Comparison of ENCODE assay signal across 8 mouse cellular contexts in genomic region chr3:69319061-69319720, GRCm38 (mm10). TPM values are rescaled to one million over a fixed set of nuclear protein-coding genes. Genes with fewer than 3 reads are reported as not detected.
DNase-seq lines count a peak whose midpoint lies in the region; ATAC-seq lines count a peak whose summit lies in the region.

No protein-coding gene starts in this region.

- ATAC-seq in megakaryocyte progenitor cell, adult 5-6 weeks (replicated peaks; ENCODE audit: poor library complexity) = peak; percentile 40
- ATAC-seq in inflammation-experienced regulatory T-cells, adult 6 months = no peak

- H3K4me1 ChIP-seq in heart, embryonic 10.5 days = peaks cover 16% of the 10 kb centered on the region
- H3K4me1 ChIP-seq in hindbrain, embryonic 10.5 days (replicated peaks) = peaks cover 35% of the 10 kb centered on the region

- peak overlapping the region; percentile 72 for H3K4me3 ChIP-seq in heart, embryonic 10.5 days
- H3K4me3 ChIP-seq in hindbrain, embryonic 10.5 days = peak overlapping the region; percentile 82

- H3K27me3 ChIP-seq in heart, embryonic 10.5 days (ENCODE audit: insufficient read depth, poor library complexity, severe bottlenecking) = no peaks in the 10 kb centered on the region
- H3K27me3 ChIP-seq in hindbrain, embryonic 10.5 days (ENCODE audit: insufficient read depth, poor library complexity, severe bottlenecking) = peaks cover 7% of the 10 kb centered on the region

- intact Hi-C loops in heart, postnatal 25 days (cut with DNase I) = loop anchor here (5.0 kb wide), 2 partner anchors 192 to 403 kb away; partner anchors contain the start of genes Kpna4 and Nmd3

- WGBS in heart, embryonic 10.5 days = 83% methylated on average over 6 of the region's 6 CpGs
- WGBS in hindbrain, embryonic 10.5 days = 88% methylated on average over 6 of the region's 6 CpGs

- H3K27ac ChIP-seq in heart, embryonic 10.5 days = no peak overlapping the region
- no peak overlapping the region for H3K27ac ChIP-seq in hindbrain, embryonic 10.5 days

- H3K9me3 ChIP-seq in heart, embryonic 10.5 days = no peaks in the 10 kb centered on the region
- H3K9me3 ChIP-seq in hindbrain, embryonic 10.5 days = no peaks in the 10 kb centered on the region

- no peak for DNase-seq in heart, embryonic 10.5 days (ENCODE audit: low spot score)
- DNase-seq in heart, postnatal 25 days (ENCODE audit: low spot score) = no peak
- DNase-seq in T-cell, adult 2 months (ENCODE audit: low spot score) = peak; percentile 3
- no peak for DNase-seq in hindbrain, embryonic 10.5 days (ENCODE audit: low spot score)
- DNase-seq in thymus, postnatal 25 days = no peak
- DNase-seq in kidney, adult 9 months = no peak

- H3K36me3 ChIP-seq in heart, embryonic 10.5 days = no peaks in the 10 kb centered on the region
- H3K36me3 ChIP-seq in hindbrain, embryonic 10.5 days = no peaks in the 10 kb centered on the region

RNA-seq across cellular contexts. Expression of gene Ppm1l, which starts 2.5 kb away (rescaled TPM):
- polyA plus RNA-seq in heart, embryonic 10.5 days (2016; fragmentation: Nextera tagmentation; extraction: Ambion mirVana) = 5.8 and 7.1 TPM in 2 replicates
- 10 to 100 TPM; 23.6 to 24.5 TPM for total RNA-seq in heart, postnatal 25 days (2021)
- 13.3 and 17.3 TPM in 2 replicates for polyA plus RNA-seq in hindbrain, embryonic 10.5 days (2016; fragmentation: Nextera tagmentation; extraction: Ambion mirVana)
- total RNA-seq in megakaryocyte progenitor cell, adult 5-6 weeks (2015) = 2.2 TPM in 2 replicates
- total RNA-seq in megakaryocyte progenitor cell, adult 5-6 weeks (2017) = 1.5 and 2.0 TPM in 2 replicates
- polyA plus RNA-seq in inflammation-experienced regulatory T-cells, adult 6 months (2017; shearing (Covaris generic)) = 1 to 10 TPM in 2 of 3 experiments, under 1 TPM in 1; 0.06 to 4.4 (median 3.0) TPM
